Mouse (Mus musculus) MN1 (cell line): ENCODE results near the gene Lipo2.
"Not testable (repeated sequence)": the region's sequence is repeated elsewhere in the genome, so short reads cannot be mapped to it uniquely, and the experiment has no call there.

Experiments used
- DNase-seq: peaks from one replicate; pipeline ENCODE4 v3.0.0-alpha.2; 2016; ENCODE audit warnings: low spot score

Lipo2 gene

GRCm38 (mm10) chr19:33751259-33751658, at the start of gene Lipo2:
Gene Lipo2, minus strand, starts transcription at chr19:33751359.
- DNase-seq: not testable (repeated sequence)

GRCm38 (mm10) chr19:33787359-33787758, 36.2 kb upstream of the Lipo2 start, which contains the start of gene Lipo1:
Gene Lipo1, minus strand, starts transcription at chr19:33787459.
- DNase-seq: not testable (repeated sequence)

- no peak for DNase-seq
Measured at GRCm38 (mm10) chr19:33786576-33787277, 35.6 kb upstream of the Lipo2 start.

- not testable (repeated sequence) for DNase-seq
Measured at GRCm38 (mm10) chr19:33761287-33762086, 10.3 kb upstream of the Lipo2 start, which contains the start of gene Lipo3. Gene Lipo3, minus strand, starts transcription at chr19:33761951.
